In genomic region chr11:34845567-34846267, GRCm38 (mm10) we compare ENCODE assay signal across 8 mouse cellular contexts. TPM values are rescaled to one million over a fixed set of nuclear protein-coding genes. Genes with fewer than 3 reads are reported as not detected.
DNase-seq lines count a peak whose midpoint lies in the region; ATAC-seq and TF ChIP-seq lines count a peak whose summit lies in the region.

No protein-coding gene starts in this region.

- no peak for TF ChIP-seq CTCF in heart, postnatal 0 days (IDR thresholded peaks at IDR 0.05; ENCODE audit: low read depth)

- peak; percentile 39 for DNase-seq in urinary bladder, postnatal 25 days (ENCODE audit: low spot score)
- no peak for DNase-seq in urinary bladder, adult 2 months (ENCODE audit: low spot score)
- DNase-seq in heart, postnatal 0 days (ENCODE audit: low spot score) = peak; percentile 19
- no peak for DNase-seq in B cell, adult 2 months

- 14% methylated on average over 22 of the region's 22 CpGs for WGBS in heart, postnatal 0 days
- WGBS in lung, embryonic 16.5 days = 22% methylated on average over 22 of the region's 22 CpGs
- 77% methylated on average over 22 of the region's 22 CpGs for WGBS in forebrain, embryonic 12.5 days
- 77% methylated on average over 22 of the region's 22 CpGs for WGBS in hindbrain, embryonic 16.5 days

- H3K4me1 ChIP-seq in heart, postnatal 0 days (ENCODE audit: control insufficient read depth, insufficient read depth) = no peaks in the 10 kb centered on the region; the same call in 1 of the 2 replicates
- H3K4me1 ChIP-seq in lung, embryonic 16.5 days (replicated peaks; ENCODE audit: control insufficient read depth, insufficient read depth, low read length) = peaks cover 8% of the 10 kb centered on the region
- H3K4me1 ChIP-seq in forebrain, embryonic 12.5 days = no peaks in the 10 kb centered on the region
- H3K4me1 ChIP-seq in hindbrain, embryonic 16.5 days (ENCODE audit: control insufficient read depth, insufficient read depth, low read depth, low read length) = no peaks in the 10 kb centered on the region

- peak overlapping the region; percentile 32; the same call in 1 of the 2 replicates for H3K27ac ChIP-seq in heart, postnatal 0 days (ENCODE audit: low read depth)
- H3K27ac ChIP-seq in lung, embryonic 16.5 days (ENCODE audit: low read length) = peak overlapping the region; percentile 1; the same call in 1 of the 2 replicates
- H3K27ac ChIP-seq in forebrain, embryonic 12.5 days = no peak overlapping the region
- H3K27ac ChIP-seq in hindbrain, embryonic 16.5 days (ENCODE audit: low read depth, low read length) = no peak overlapping the region

- no peaks in the 10 kb centered on the region for H3K27me3 ChIP-seq in heart, postnatal 0 days (ENCODE audit: control insufficient read depth, insufficient read depth, low read length)
- no peaks in the 10 kb centered on the region; the same call in 1 of the 2 replicates for H3K27me3 ChIP-seq in lung, embryonic 16.5 days (ENCODE audit: control insufficient read depth, insufficient read depth, low read depth, low read length)
- peaks cover 38% of the 10 kb centered on the region for H3K27me3 ChIP-seq in forebrain, embryonic 12.5 days
- no peaks in the 10 kb centered on the region for H3K27me3 ChIP-seq in hindbrain, embryonic 16.5 days (replicated peaks; ENCODE audit: control insufficient read depth, insufficient read depth, low read length)

- H3K4me3 ChIP-seq in heart, postnatal 0 days (ENCODE audit: low read depth, low read length) = peak overlapping the region; percentile 7
- H3K4me3 ChIP-seq in lung, embryonic 16.5 days (ENCODE audit: low read length) = peak overlapping the region; percentile 27
- H3K4me3 ChIP-seq in forebrain, embryonic 12.5 days (replicated peaks) = no peak overlapping the region
- no peak overlapping the region for H3K4me3 ChIP-seq in hindbrain, embryonic 16.5 days (ENCODE audit: low read length)

- ATAC-seq in heart, postnatal 0 days (ENCODE audit: insufficient read depth, low read depth) = peak; percentile 57; the same call in 1 of the 2 replicates
- ATAC-seq in lung, embryonic 16.5 days (ENCODE audit: low read depth) = peak; percentile 91
- ATAC-seq in forebrain, embryonic 12.5 days (ENCODE audit: low FRiP score) = no peak
- ATAC-seq in hindbrain, embryonic 16.5 days = no peak
- no peak for ATAC-seq in megakaryocyte progenitor cell, adult 5-6 weeks (replicated peaks; ENCODE audit: poor library complexity)

- H3K9ac ChIP-seq in heart, postnatal 0 days (replicated peaks; ENCODE audit: low read depth, low read length) = no peak overlapping the region
- H3K9ac ChIP-seq in lung, embryonic 16.5 days (ENCODE audit: low read length) = no peak overlapping the region
- H3K9ac ChIP-seq in forebrain, embryonic 12.5 days = no peak overlapping the region
- no peak overlapping the region for H3K9ac ChIP-seq in hindbrain, embryonic 16.5 days (ENCODE audit: low read depth, low read length)

- H3K36me3 ChIP-seq in heart, postnatal 0 days (replicated peaks; ENCODE audit: control insufficient read depth, insufficient read depth, low read length) = no peaks in the 10 kb centered on the region
- H3K36me3 ChIP-seq in lung, embryonic 16.5 days (ENCODE audit: control insufficient read depth, insufficient read depth, low read length) = no peaks in the 10 kb centered on the region
- no peaks in the 10 kb centered on the region for H3K36me3 ChIP-seq in forebrain, embryonic 12.5 days (replicated peaks)
- H3K36me3 ChIP-seq in hindbrain, embryonic 16.5 days (ENCODE audit: control insufficient read depth, insufficient read depth, low read length) = no peaks in the 10 kb centered on the region

- TF ChIP-seq EP300 in heart, postnatal 0 days (IDR thresholded peaks at IDR 0.05; ENCODE audit: low read depth) = no peak

- H3K4me2 ChIP-seq in heart, postnatal 0 days (ENCODE audit: low read depth, low read length) = peak overlapping the region; percentile 53
- H3K4me2 ChIP-seq in lung, embryonic 16.5 days (ENCODE audit: low read depth, low read length) = peak overlapping the region; percentile 36
- no peak overlapping the region for H3K4me2 ChIP-seq in forebrain, embryonic 12.5 days
- no peak overlapping the region for H3K4me2 ChIP-seq in hindbrain, embryonic 16.5 days (ENCODE audit: low read length)

- no peaks in the 10 kb centered on the region for H3K9me3 ChIP-seq in heart, postnatal 0 days (replicated peaks; ENCODE audit: control insufficient read depth, low read length)
- no peaks in the 10 kb centered on the region for H3K9me3 ChIP-seq in lung, embryonic 16.5 days (ENCODE audit: control insufficient read depth, low read length)
- no peaks in the 10 kb centered on the region for H3K9me3 ChIP-seq in forebrain, embryonic 12.5 days
- H3K9me3 ChIP-seq in hindbrain, embryonic 16.5 days (ENCODE audit: control insufficient read depth, low read length) = no peaks in the 10 kb centered on the region

RNA-seq across cellular contexts. Expression of gene Spdl1, which starts 12.3 kb away (rescaled TPM):
- 1.2 and 1.3 TPM in 2 replicates for polyA plus RNA-seq in urinary bladder, adult 2 months (2012; rRNA removed)
- total RNA-seq in heart, postnatal 0 days (2014; rRNA removed; ENCODE audit: low replicate concordance) = 2.4 and 3.1 TPM in 2 replicates
- 3.8 and 3.9 TPM in 2 replicates for polyA plus RNA-seq in heart, postnatal 0 days (2015; fragmentation: Nextera tagmentation; extraction: Ambion mirVana)
- 21.2 and 22.4 TPM in 2 replicates for polyA plus RNA-seq in lung, embryonic 16.5 days (2015; fragmentation: Nextera tagmentation; extraction: Ambion mirVana)
- 23.4 and 26.1 TPM in 2 replicates for polyA plus RNA-seq in forebrain, embryonic 12.5 days (2016; fragmentation: Nextera tagmentation; extraction: Ambion mirVana)
- polyA plus RNA-seq in hindbrain, embryonic 16.5 days (2015; fragmentation: Nextera tagmentation; extraction: Ambion mirVana) = 3.4 and 4.9 TPM in 2 replicates
- 26.8 and 29.7 TPM in 2 replicates for total RNA-seq in megakaryocyte progenitor cell, adult 5-6 weeks (2015)
- 36.6 and 39.5 TPM in 2 replicates for total RNA-seq in megakaryocyte progenitor cell, adult 5-6 weeks (2017)

Comparison
In these comparisons a context has a peak if more than half of its experiments do, and no peak if none do; other contexts are left out.
1. DNase-seq: peak in urinary bladder, postnatal 25 days (single experiment) and heart, postnatal 0 days (single experiment); none in urinary bladder, adult 2 months (single experiment) and B cell, adult 2 months (0 of 2).
2. ATAC-seq: peak in heart, postnatal 0 days (single experiment) and lung, embryonic 16.5 days (single experiment); none in forebrain, embryonic 12.5 days (single experiment), hindbrain, embryonic 16.5 days (single experiment) and megakaryocyte progenitor cell, adult 5-6 weeks (single experiment).
3. H3K27ac ChIP-seq: peak in heart, postnatal 0 days (single experiment) and lung, embryonic 16.5 days (single experiment); none in forebrain, embryonic 12.5 days (single experiment) and hindbrain, embryonic 16.5 days (single experiment).
4. H3K4me2 ChIP-seq: peak in heart, postnatal 0 days (single experiment) and lung, embryonic 16.5 days (single experiment); none in forebrain, embryonic 12.5 days (single experiment) and hindbrain, embryonic 16.5 days (single experiment).
5. H3K4me3 ChIP-seq: peak in heart, postnatal 0 days (single experiment) and lung, embryonic 16.5 days (single experiment); none in forebrain, embryonic 12.5 days (single experiment) and hindbrain, embryonic 16.5 days (single experiment).